Mouse (Mus musculus): ENCODE measurements at regions not wholly inside any gene's neighbourhood (a gene's known extent, or its start where the extent isn't known, plus 50 kb on each side); places are given as distances from the start of the nearest gene placed in this dataset.

DNA sequence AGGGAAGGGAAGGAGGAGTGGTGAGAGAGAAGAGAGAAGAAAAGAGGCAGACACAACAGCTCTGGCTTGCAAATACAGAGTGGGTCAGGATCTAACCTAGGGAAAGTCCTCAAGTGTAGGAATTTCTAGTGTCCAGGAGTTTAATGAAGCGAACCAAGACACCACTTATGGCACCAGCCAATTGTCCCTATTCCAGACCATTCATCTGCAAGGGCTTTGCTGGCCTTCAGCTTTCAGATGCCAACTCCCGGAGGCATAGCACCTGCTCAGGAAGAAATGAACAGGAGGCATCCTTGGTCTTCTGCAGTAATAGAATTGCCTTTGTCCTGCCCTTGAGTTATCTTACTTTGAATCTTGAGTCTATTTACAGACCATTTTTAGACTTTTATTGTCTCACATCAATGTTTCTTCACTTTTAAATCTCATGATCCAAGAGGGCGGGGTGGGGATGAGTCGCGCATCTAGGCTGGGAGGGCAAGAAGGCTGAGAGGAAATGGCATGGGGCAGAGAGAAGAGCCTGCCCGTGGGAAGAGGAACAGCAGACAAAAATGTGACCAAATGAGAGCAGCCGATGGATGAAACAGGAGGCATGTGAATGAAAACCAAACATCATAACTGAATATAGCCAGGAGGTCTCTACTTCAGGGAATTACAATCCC, 190.1 kb upstream of the Hmga2 start:
- peak; percentile 71 for DNase-seq (ENCODE audit: low read depth, low spot score)

DNA sequence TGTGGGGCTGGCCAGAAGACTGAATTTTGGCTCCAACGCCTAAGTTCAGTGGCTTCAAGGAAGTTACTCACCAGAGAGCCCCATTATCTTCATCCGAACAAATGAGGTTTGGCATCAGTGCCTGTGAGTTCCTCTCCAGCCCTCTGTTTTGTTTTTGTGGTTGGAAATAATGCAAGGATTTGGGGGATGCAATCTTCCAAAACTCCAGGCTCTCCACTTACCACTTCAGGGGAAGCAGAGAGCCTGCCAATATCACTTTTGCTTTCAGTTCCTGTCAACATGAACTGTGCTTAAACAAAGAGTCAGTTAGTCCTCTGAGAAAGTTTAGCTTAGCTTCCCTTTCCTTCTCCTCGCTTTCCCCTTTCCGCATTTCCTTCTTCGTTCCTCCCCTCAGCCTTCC, 189.4 kb upstream of the Hmga2 start:
- peak; percentile 84 for DNase-seq (ENCODE audit: low read depth, low spot score)

DNA sequence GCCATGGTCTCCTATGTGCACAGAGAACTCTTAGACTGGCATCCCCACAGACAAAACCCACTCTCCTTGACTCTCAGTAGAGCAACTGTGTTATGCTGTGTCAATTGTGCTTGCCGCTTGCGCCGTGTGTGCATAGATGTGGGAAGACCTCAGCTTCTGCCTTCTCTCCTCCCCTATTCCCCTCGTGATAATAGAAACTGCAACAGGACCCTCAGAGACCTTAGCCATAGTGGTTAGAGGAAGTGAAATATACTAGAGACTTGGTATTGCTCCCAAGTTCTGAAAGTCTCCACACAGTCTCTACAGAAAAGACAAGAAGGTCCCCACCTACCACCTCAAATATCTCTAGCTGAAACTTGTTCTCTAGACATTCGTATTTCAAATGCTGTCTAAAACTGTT, 188.2 kb upstream of the Hmga2 start:
- DNase-seq (ENCODE audit: low read depth, low spot score) = no peak

DNA sequence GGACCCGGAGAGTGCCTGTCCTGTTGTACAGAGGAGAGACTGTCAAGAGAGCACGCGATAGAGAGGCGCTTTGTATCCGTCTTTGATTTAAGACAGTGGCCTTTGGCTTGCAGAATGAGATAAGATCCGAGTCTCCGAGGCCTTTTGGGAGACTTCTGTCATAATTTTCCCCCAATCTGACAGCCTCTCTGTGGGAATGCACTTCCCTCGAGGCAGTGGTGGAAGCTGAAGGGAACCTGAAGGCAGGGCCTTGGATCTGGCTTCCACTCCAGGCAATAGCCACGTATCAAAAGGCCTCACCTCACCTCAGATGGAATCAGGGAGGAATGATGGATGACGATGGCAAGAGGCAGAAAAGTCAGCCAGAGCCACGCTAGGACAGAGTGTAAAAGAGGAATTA, 187.1 kb upstream of the Hmga2 start:
- DNase-seq (ENCODE audit: low read depth, low spot score) = no peak

DNA sequence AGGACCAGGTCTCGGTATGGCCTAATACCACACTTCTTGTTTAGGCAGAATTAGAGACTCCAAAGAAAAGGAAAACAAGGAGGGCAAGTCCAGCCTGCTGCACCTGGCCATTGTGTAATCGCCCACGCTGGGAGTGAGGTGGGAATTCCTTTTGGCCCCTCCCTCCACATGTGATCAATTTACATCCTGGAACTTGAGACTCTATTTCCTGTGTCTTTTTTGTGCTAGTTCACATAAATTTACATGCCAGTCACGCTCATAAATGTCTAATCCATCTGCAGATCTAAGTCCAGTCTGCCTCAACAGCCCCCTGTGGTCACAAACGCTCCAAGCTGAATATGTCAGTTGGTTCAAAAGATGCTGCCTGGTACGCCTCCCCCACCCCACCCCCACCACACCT, 184.2 kb upstream of the Hmga2 start:
- DNase-seq (ENCODE audit: low read depth, low spot score) = no peak

DNA sequence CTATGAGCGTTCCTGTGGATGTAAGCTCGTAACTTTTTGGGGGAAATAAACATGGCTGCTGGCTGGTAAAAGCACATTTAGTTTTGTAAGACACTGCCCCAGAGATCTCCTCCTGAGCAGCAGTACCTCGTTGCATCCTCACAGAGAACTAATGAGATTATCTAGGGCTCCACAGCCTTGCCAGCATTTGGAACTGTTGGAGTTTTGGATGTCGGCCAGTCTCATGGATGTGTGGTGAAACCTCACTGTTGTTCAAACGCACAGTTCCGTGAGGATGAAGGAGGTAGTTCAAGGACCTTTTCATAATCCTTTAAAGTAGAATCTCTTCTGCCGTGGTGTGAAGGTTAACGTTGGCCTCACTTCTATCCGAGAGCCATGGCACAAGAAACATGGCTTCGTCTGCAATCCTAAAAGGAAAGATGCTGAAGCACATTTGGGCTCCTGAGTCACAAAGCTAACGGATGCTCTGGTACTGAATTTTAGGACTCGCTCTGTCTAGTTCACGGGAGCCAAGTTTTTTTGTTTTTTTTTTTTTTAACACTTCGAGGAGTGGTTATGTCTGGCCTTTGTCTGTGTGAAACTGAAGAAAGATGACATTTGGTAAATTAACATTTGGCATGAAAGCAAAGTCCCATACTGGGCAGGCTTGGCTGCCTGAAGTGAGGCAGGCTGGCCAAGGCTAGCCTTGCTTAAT, 179.1 kb upstream of the Hmga2 start:
- peak; percentile 20 for DNase-seq (ENCODE audit: low read depth, low spot score)

DNA sequence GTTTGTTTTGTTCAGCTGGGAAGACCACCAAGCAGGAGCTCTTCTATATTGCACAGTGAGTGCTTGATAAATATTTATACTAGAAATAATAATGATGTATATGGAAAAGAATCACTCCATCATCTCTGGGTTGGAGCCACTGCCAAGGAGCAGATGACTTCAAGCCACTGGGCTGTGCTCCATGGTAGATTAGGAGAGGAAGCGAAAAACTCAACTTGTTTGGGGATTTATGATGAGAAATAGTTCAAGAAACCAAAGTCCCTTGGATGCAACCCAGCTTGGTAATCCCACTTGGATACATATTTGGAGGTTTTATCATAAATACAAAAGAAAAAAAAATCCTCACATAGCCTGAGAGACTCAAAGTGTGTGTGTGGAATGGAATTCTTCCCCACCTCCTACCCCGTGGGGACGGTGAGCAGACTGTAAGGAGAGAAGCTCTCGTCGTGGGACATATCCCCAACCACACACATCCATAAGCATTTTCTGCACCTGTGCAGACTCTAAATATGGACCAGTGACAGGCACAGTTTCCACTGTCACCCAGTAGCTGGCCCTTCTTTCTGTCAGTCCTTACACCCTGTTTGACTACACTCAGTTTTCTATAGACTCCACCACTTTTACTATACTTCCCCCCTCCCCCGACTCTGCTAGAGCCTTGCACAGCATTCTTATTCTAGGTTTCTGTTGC, 176.4 kb upstream of the Hmga2 start:
- DNase-seq (ENCODE audit: low read depth, low spot score) = peak; percentile 88

DNA sequence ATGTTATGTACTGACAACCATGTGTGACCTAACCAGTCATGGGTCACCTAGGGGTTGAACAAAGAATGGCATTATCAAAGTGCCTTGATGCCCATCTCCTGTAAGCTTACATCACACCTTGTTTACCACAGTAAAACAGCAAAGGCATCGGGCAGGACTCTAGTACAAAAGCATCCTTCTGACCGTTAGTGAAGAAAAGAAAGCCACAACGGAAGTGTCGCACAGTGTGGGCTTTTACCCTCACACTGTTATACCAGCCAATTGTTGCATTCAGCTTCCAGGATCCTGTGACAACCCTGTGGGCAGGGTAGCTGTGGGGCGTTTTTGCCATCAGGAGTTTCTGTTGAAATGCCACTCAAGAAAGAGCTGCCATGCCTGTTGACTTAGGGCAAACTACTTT, 175.6 kb upstream of the Hmga2 start:
- DNase-seq (ENCODE audit: low read depth, low spot score) = no peak

DNA sequence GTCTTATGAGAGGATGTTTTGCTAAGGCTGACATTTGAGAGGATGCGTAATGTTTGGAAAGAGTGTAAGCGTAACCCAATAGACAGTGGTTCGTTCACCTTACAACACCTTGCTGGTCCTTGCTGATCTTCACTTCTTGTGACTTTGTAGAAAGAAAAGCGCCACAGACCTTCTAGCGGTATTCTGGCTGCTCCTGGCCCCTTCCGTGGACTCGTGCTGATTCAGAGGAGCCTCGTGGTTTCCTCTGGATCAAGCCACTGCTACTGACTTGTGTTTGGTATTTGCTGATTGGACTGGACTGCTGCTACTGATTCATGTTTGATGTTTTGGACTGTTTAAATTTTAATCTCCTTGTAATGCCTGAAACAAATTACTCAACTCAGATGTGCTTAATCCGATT, 174.1 kb upstream of the Hmga2 start:
- no peak for DNase-seq (ENCODE audit: low read depth, low spot score)

DNA sequence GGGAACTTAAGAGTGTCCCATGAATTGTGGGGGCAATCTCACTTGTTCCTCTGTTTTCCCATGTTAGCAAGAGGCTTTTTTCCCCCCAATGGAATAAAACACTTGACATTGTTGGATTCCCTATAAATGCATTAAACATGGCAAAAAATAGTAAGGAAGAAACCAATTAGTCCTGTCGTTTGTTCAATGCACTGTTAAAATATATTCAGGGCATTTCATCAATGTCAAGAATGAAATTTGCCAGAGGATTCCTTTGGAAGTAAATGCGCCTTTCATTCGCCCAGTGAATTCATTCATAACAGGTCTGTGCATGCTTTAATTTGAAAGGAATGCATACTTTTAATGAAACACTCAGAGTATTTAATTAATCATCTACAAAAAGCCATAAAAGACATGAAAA, 172.5 kb upstream of the Hmga2 start:
- DNase-seq (ENCODE audit: low read depth, low spot score) = no peak

DNA sequence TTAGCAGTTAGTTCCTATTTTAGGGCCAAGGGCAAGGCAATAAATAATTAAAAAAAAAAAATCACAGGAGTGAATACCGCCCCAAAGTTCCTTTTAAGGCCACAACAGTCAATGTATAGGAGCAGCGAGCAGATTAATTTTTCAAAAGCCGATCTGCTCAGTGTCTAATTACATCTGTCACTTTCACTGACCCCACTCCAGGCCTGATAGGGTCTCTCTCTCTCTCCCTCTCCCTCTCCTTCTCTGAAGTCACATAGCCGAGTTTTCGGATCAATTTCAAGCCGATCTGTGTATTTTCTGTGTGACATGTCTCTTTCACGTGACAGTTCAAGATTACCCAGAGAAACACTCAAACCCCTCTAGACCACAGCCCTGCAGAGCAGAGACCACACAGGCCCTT, 171.8 kb upstream of the Hmga2 start:
- no peak for DNase-seq (ENCODE audit: low read depth, low spot score)

DNA sequence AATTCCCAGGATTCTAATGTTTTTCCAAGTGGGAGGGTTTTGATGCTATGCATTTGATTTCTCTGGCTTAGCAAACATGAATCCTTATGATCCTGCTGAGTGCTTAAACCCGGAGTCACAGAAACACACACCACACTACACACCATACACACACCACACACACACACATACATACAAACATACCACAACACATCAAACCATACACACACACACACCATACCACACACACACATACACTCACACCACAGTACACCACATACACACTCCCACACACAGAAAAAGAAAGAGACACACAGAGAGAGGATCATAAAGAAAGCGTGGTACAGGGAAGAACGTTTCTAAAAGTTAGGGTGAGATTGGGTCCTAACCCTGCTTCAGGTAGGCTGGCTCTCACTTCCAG, 171.1 kb upstream of the Hmga2 start:
- no peak for DNase-seq (ENCODE audit: low read depth, low spot score)

DNA sequence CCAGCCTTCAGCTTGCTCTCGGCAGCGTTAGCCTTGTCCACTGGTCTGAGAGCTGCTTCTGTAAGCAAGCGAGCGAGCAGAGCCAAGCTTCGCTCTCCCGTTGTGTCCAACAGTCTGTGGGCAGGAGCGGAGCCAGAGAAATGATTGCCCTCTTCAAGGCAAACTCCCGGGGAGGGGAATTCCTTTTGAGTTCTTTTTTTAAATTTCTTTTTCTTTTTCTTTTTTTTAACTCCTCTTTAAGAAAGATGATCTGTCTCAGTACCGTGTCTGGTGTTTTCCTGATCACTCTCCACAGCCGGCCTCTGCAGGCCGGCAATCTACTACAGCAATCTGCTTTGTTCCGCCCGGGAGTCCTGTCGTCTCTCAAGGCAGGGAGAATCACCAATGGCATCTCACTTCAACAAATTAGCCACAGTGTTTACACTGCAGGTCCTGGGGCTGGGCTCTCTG, 170.6 kb upstream of the Hmga2 start:
- peak; percentile 25 for DNase-seq (ENCODE audit: low read depth, low spot score)

DNA sequence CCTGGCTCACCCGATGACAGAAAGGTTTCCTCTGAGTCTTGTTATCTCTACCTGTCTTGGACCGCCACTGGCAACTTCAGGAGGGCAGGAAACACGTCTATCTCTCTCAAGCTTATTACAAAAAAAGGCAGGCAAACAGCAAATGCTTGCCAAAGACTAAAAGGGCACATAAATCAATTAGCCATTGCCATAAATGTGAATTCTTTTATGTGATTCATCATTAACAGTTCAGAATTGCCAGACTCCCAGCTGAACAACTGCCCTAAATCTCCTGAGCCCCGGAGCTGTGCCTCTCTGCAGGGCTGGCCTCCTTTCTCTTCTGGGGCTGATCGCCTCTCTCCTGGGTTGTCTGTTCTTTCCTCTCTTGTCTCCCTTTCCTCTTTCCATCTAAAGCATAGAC, 164.6 kb upstream of the Hmga2 start:
- DNase-seq (ENCODE audit: low read depth, low spot score) = peak; percentile 60

DNA sequence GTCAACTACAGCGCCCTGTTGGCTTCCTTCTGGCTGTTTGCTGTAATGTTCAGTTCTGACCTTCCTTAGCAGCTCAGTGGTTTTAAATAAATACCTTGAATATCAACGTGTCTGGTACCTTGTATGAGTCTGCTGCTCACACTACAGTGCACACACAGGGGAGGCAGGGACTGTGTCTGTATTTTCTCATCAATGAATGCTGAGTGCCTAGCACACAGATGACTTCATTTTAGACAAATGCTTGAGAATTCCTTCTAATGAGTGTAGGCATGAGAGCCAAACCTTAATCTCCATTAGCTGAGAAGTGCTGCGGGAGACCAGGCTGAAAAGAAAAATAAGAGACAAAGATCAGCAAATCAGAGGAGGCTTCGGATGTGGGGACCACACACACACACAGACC, 162.0 kb upstream of the Hmga2 start:
- DNase-seq (ENCODE audit: low read depth, low spot score) = no peak

DNA sequence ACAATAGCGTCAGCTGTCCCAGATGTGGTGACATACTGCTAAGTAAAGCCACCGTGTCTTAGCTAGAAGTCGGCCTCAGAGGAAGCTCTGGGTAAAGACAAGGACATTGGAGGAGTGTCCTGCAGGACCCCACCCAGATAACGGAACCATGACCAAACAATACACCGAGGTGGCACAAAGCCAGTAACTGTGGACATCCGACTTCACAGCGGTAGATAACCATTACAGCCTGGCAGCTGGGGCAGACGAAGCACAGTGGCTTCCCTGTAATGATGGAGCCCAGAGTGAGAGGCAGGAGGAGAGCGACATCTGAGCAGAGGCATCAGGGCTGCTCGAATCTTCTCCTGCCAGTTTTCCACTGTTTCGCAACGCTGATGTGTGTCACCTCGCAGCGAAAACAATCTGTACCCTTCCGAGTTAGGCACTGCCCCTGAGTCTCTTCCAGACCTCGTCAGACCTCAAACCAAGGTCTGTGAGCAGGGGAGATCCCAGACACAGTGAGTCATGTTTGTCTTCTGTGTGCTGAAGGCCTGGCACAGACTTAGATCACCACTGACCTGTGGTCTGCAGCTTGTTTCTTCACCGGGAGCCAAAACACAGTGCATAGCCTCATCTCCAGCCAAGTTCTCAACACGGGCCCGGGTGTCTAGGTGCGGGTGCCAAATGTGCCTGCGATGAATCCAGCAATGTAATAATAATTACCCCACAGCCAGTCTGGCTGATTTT, 159.7 kb upstream of the Hmga2 start:
- DNase-seq (ENCODE audit: low read depth, low spot score) = peak; percentile 98

DNA sequence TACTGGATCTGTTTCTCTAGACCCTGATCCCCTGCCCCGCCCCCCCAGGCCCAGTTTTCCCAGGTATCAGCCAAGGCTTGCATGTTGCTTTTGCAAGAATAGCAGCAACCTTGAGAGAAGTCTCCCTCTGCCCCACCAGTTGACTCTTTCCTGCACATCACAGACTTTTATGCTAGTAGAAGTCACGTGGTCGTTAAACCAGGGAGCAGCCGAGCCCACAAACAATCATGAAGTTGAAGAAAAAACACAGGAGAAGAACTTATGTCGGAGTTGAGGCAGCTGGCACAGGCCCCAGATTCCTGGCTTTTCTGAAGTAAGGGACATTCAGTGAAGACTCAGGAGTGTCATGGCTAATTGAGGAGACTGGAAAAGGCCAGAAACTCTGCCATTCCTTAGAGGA, 158.9 kb upstream of the Hmga2 start:
- DNase-seq (ENCODE audit: low read depth, low spot score) = no peak

DNA sequence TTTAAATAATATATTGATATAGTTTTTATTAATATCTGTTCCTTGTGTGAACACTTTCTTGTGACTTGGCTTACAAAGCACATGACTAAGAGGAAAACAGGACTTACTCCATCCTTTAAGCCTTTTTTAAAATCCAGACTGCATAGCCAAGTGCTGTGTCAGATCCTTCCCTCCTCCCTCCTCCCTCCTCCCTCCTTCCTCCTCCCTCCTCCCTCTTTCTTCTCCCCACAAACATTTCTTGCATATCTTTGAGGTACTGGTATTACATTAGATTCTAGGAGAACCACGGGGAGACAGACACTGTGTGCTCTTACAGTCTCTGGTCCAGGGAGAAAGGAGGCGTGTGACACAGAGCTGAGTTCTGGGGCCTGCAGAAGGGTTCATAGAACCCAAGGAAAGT, 155.8 kb upstream of the Hmga2 start:
- peak; percentile 71 for DNase-seq (ENCODE audit: low read depth, low spot score)

DNA sequence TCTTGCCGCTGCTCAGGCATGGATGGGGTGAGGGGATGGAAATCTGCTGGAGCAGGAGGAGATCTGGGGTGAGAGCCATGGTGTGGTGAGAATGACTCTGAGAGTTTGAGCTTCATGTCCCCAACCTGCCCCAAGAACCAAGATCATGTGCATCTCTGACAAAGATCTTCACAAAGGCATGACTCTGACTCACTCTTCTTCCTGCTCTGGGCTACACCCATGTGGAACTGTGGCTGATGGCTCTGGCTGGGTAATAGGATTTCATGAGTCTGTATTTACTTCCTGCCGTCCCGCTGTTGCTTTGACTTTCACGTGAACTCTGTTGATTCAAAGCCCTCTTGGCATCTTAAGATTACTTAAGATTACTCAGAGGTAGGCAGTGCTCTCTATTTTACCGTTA, 151.8 kb upstream of the Hmga2 start:
- peak; percentile 91 for DNase-seq (ENCODE audit: low read depth, low spot score)

DNA sequence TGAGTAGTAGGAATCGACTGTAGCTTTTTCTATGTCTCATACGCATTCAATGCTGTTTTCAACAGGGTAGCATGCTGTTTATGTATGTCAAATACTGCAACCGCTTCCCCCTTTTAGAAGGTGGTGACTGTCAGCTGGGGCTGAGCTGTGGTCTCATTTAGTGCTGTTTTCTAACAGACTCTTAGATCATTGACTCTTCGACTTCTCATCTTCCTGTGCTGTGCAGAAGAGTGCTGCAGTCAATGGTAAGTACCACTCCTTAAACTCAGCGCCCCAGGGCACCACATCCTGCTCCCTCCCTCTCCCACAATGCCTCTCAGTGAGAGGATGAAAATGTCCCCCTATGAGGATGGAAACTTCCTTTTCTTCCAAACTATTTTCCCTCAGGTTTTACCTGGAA, 149.2 kb upstream of the Hmga2 start:
- DNase-seq (ENCODE audit: low read depth, low spot score) = no peak

DNA sequence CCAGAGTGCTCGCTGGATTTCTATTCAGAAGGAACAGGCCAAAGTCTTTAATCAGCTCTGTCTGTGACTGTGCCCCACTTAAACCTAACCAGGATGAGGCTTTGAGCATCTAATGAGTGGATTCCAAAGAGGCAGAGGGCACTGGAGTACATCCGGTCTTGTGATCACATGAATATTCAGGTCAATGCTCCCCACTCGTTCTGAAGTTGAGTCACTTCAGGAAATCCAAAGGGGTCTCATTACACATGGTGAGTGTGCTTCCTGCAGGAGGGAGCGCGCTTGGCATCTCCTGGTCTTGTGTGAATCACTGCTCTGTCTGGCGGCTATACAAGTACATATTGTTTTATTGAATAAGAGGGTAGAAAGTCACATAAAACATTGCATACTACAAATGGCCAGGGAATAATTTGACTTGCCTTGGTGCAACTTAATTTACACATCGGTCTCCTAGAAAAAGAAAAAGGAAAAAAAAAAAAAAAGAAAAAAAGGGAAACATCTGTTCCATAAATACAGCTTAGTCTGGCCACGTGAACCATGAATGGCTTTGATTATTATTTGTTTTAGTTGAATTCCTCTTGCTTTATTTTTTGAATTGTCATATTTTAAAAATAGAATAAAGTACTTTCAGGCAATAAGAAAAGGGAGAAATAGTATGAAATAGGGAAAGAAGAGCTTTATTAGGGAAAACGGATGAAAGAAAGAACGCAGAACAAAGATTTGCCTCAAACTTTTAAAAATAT, 148.1 kb upstream of the Hmga2 start:
- peak; percentile 97 for DNase-seq (ENCODE audit: low read depth, low spot score)

Measured in 3T3-L1 (cell line).